Mouse (Mus musculus): ENCODE data around the gene Dst. TPM values are rescaled to one million over a fixed set of nuclear protein-coding genes. Genes with fewer than 3 reads are reported as not detected.

The Dst gene
- total and polyA plus RNA-seq, 3 experiments, result 0.83 to 1.1 TPM; not detected in 1

DNA sequence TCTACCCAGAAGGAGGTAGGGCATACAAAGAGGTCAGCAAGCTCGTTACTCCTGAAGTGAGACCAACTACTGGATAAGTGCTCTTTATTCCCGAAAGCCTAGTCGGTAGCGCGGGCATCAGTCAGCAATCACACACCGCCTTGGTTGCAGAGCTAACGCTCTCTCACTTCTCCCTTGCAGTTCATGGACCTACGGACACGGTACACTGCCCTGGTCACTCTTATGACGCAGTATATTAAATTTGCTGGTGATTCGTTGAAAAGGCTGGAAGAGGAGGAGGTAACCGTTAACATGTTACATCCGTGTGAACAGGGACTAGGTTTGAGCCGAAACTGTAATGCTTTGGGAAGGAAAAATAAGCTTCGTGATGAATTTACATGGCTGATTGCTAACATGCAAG, 266.5 kb downstream of the Dst start:
- ATAC-seq (ENCODE audit: extremely low read depth, insufficient number of reproducible peaks, low FRiP score, poor library complexity, severe bottlenecking) (no peak), DNase-seq (ENCODE audit: low spot score) (no peak)
- Histone ChIP-seq H3K27me3 (ENCODE audit: insufficient read depth, low read length) (peaks cover 3% of the 10 kb centered on the region; the same call in 1 of the 2 replicates), H3K36me3 (replicated peaks) (no peaks in the 10 kb centered on the region), H3K4me1 (ENCODE audit: insufficient read depth, low read depth, low read length) (no peaks in the 10 kb centered on the region), H3K9me3 (replicated peaks) (no peaks in the 10 kb centered on the region), H3K4me3 (ENCODE audit: low read depth, low read length) (no peak overlapping the region)
- TF ChIP-seq GATA1 (IDR thresholded peaks at IDR 0.05; ENCODE audit: borderline replicate concordance, low read length) (no peak), GATA2 (IDR thresholded peaks at IDR 0.05; ENCODE audit: borderline replicate concordance, low read depth, low read length) (no peak), CTCF (IDR thresholded peaks at IDR 0.05; ENCODE audit: low read depth, low read length) (no peak), TAL1 (conservative IDR thresholded peaks at IDR 0.05; ENCODE audit: low read depth, low read length) (no peak), POLR2AphosphoS5 (IDR thresholded peaks at IDR 0.05; ENCODE audit: insufficient replicate concordance, low read depth, low read length) (no peak)

DNA sequence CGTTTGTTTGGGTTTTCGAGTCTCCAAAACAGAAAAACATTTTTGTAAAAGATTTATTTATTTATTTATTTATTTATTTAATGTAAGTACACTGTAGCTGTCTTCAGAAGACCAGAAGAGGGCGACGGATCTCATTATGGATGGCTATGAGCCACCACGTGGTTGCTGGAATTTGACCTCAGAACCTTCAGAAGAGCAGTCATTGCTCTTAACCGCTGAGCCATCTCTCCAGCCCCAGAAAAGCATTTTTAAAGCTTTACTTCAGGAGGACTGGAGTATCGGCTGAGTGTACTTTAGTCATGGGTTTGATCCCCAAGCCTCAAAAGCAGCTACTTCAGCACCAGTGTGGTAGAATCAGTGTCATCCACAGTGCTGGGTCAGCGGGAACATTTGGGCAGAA, 266.9 kb downstream of the Dst start:
- Histone ChIP-seq H3K27me3 (ENCODE audit: insufficient read depth, low read length) (peaks cover 3% of the 10 kb centered on the region; the same call in 1 of the 2 replicates), H3K36me3 (replicated peaks) (no peaks in the 10 kb centered on the region), H3K4me1 (ENCODE audit: insufficient read depth, low read depth, low read length) (no peaks in the 10 kb centered on the region), H3K9me3 (replicated peaks) (no peaks in the 10 kb centered on the region), H3K4me3 (ENCODE audit: low read depth, low read length) (no peak overlapping the region)
- no peak for DNase-seq (ENCODE audit: low spot score)
- ATAC-seq (ENCODE audit: extremely low read depth, insufficient number of reproducible peaks, low FRiP score, poor library complexity, severe bottlenecking), result no peak
- TF ChIP-seq GATA2 (IDR thresholded peaks at IDR 0.05; ENCODE audit: borderline replicate concordance, low read depth, low read length) (no peak), POLR2AphosphoS5 (IDR thresholded peaks at IDR 0.05; ENCODE audit: insufficient replicate concordance, low read depth, low read length) (no peak), TAL1 (conservative IDR thresholded peaks at IDR 0.05; ENCODE audit: low read depth, low read length) (no peak), CTCF (IDR thresholded peaks at IDR 0.05; ENCODE audit: low read depth, low read length) (no peak), GATA1 (IDR thresholded peaks at IDR 0.05; ENCODE audit: borderline replicate concordance, low read length) (no peak)

DNA sequence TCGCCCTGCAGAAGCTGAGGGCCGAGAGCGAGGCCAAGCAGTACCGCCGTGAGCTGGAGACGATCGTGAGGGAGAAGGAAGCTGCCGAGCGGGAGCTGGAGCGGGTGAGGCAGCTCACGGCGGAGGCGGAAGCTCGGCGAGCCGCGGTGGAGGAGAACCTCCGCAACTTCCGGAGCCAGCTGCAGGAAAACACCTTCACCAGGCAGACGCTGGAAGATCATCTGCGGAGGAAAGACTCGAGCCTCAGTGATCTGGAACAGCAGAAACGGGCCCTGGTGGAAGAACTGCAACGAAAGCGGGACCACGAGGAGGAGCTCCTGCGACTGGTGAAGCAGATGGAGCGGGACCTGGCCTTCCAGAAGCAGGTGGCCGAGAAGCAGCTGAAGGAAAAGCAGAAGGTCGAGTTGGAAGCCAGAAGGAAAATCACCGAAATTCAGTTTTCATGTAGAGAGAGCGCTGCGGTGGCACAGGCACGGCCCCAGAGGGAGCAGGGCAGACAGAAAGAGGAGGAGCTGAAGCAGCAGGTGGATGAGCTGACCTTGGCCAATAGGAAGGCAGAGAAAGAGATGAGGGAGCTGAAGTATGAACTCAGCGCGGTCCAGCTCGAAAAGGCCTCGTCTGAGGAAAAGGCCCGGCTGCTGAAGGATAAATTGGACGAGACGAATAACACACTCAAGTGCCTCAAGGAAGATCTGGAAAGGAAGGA, 270.1 kb downstream of the Dst start:
- H3K4me3 ChIP-seq (ENCODE audit: low read depth, low read length), result no peak overlapping the region
- ATAC-seq (ENCODE audit: extremely low read depth, insufficient number of reproducible peaks, low FRiP score, poor library complexity, severe bottlenecking) (no peak), DNase-seq (ENCODE audit: low spot score) (no peak)
- no peaks in the 10 kb centered on the region for H3K36me3 ChIP-seq (replicated peaks)
- TF ChIP-seq POLR2AphosphoS5 (IDR thresholded peaks at IDR 0.05; ENCODE audit: insufficient replicate concordance, low read depth, low read length) (no peak), GATA2 (IDR thresholded peaks at IDR 0.05; ENCODE audit: borderline replicate concordance, low read depth, low read length) (no peak)
- H3K9me3 ChIP-seq (replicated peaks), result no peaks in the 10 kb centered on the region
- H3K27me3 ChIP-seq (ENCODE audit: insufficient read depth, low read length), result peaks cover 3% of the 10 kb centered on the region; the same call in 1 of the 2 replicates
- H3K4me1 ChIP-seq (ENCODE audit: insufficient read depth, low read depth, low read length), result no peaks in the 10 kb centered on the region

DNA sequence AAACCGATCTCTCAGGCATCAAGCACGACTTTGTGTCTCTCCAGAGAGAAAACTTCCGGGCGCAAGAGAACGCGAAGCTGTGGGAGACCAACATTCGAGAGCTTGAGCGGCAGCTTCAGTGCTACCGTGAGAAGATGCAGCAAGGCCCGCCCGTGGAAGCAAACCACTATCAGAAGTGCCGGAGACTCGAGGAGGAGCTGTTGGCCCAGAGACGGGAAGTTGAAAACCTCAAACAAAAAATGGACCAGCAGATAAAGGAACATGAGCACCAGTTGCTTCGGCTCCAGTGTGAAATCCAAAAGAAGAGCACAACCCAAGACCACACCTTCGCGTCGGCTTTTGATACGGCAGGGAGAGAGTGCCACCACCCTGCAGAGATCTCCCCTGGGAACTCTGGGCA, 271.7 kb downstream of the Dst start:
- no peak for TF ChIP-seq GATA1 (IDR thresholded peaks at IDR 0.05; ENCODE audit: borderline replicate concordance, low read length)
- TF ChIP-seq POLR2AphosphoS5 (IDR thresholded peaks at IDR 0.05; ENCODE audit: insufficient replicate concordance, low read depth, low read length), result no peak
- no peak for TF ChIP-seq TAL1 (conservative IDR thresholded peaks at IDR 0.05; ENCODE audit: low read depth, low read length)
- no peak for TF ChIP-seq GATA2 (IDR thresholded peaks at IDR 0.05; ENCODE audit: borderline replicate concordance, low read depth, low read length)
- no peak for TF ChIP-seq CTCF (IDR thresholded peaks at IDR 0.05; ENCODE audit: low read depth, low read length)
- Histone ChIP-seq H3K9me3 (replicated peaks) (no peaks in the 10 kb centered on the region), H3K4me3 (ENCODE audit: low read depth, low read length) (no peak overlapping the region), H3K27me3 (ENCODE audit: insufficient read depth, low read length) (peaks cover 3% of the 10 kb centered on the region; the same call in 1 of the 2 replicates), H3K4me1 (ENCODE audit: insufficient read depth, low read depth, low read length) (no peaks in the 10 kb centered on the region), H3K36me3 (replicated peaks) (no peaks in the 10 kb centered on the region)
- DNase-seq (ENCODE audit: low spot score) (no peak), ATAC-seq (ENCODE audit: extremely low read depth, insufficient number of reproducible peaks, low FRiP score, poor library complexity, severe bottlenecking) (no peak)

DNA sequence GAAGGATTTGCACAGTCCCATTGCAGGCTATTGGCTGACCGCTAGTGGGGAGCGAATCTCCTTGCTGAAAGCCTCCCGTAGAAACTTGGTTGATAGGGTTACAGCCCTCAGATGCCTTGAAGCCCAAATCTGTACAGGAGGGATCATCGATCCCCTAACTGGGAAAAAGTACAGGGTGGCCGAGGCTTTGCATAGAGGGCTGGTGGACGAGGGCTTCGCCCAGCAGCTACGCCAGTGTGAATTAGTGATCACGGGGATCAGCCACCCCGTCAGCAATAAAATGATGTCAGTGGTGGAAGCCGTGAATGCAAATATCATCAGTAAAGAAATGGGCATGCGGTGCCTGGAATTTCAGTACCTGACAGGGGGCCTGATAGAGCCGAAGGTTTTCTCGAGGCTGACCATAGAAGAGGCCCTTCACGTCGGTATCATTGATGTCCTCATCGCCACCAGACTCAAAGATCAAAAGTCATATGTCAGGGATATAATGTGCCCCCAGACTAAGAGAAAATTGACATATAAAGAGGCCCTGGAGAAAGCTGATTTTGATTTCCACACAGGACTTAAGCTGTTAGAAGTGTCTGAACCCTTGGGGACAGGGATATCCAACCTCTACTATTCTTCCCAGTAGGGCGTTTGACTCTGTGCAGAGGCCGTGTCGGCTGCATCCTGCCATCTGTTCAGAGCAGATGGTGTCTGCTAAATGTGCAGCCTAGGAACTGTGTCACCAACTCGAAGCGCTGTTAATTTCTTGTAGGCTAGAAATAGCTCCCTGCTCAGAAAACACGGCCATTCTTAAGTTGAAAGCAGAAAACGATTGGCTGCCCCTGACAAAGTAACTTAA, 274.6 kb downstream of the Dst start:
- no peak for DNase-seq (ENCODE audit: low spot score)
- no peaks in the 10 kb centered on the region for H3K36me3 ChIP-seq (replicated peaks)
- TF ChIP-seq GATA1 (IDR thresholded peaks at IDR 0.05; ENCODE audit: borderline replicate concordance, low read length), result no peak
- no peak for TF ChIP-seq CTCF (IDR thresholded peaks at IDR 0.05; ENCODE audit: low read depth, low read length)
- TF ChIP-seq TAL1 (conservative IDR thresholded peaks at IDR 0.05; ENCODE audit: low read depth, low read length), result no peak
- TF ChIP-seq GATA2 (IDR thresholded peaks at IDR 0.05; ENCODE audit: borderline replicate concordance, low read depth, low read length), result no peak
- TF ChIP-seq POLR2AphosphoS5 (IDR thresholded peaks at IDR 0.05; ENCODE audit: insufficient replicate concordance, low read depth, low read length), result no peak

DNA sequence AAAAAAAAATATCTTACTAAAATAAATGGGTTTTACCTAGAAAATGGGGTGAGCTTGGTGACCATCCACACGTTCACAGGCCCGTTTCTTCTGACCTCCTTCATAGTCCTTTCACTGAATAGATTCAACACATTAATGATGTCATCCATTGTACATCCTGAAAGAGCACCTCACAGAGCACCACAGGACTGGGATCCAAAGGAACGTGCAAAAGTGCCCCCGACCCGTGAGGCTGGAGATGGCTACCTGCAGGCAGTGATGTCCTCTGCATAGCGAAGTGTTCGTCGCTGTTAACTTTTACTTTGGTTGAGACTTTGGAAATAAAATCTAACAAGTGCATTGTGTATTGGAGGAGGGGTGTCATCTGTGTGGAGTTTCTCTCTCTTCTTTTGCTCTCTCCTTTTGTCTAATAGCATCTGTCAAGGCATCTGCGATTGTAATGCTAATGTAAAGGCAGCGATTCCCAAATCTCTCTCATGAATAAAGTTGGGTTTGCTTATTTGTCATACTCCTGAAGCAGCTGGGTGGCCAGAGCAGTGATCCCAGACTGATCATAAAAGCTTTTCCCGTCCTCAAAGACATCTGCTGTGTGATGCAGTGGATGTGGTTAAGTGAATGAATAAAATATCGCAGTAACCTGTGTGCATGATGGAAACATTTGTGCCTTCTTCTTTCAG, 275.4 kb downstream of the Dst start:
- Histone ChIP-seq H3K27me3 (ENCODE audit: insufficient read depth, low read length) (no peaks in the 10 kb centered on the region), H3K36me3 (replicated peaks) (no peaks in the 10 kb centered on the region), H3K4me1 (ENCODE audit: insufficient read depth, low read depth, low read length) (no peaks in the 10 kb centered on the region), H3K9me3 (replicated peaks) (no peaks in the 10 kb centered on the region), H3K4me3 (ENCODE audit: low read depth, low read length) (no peak overlapping the region)
- DNase-seq (ENCODE audit: low spot score), result no peak
- ATAC-seq (ENCODE audit: extremely low read depth, insufficient number of reproducible peaks, low FRiP score, poor library complexity, severe bottlenecking), result no peak
- TF ChIP-seq CTCF (IDR thresholded peaks at IDR 0.05; ENCODE audit: low read depth, low read length) (no peak), POLR2AphosphoS5 (IDR thresholded peaks at IDR 0.05; ENCODE audit: insufficient replicate concordance, low read depth, low read length) (no peak), TAL1 (conservative IDR thresholded peaks at IDR 0.05; ENCODE audit: low read depth, low read length) (no peak), GATA2 (IDR thresholded peaks at IDR 0.05; ENCODE audit: borderline replicate concordance, low read depth, low read length) (no peak)

More for the DNA sequence above, 274.6 kb downstream of the Dst start:
- Histone ChIP-seq H3K27me3 (ENCODE audit: insufficient read depth, low read length) (peaks cover 3% of the 10 kb centered on the region; the same call in 1 of the 2 replicates), H3K4me3 (ENCODE audit: low read depth, low read length) (no peak overlapping the region), H3K4me1 (ENCODE audit: insufficient read depth, low read depth, low read length) (no peaks in the 10 kb centered on the region), H3K9me3 (replicated peaks) (no peaks in the 10 kb centered on the region)
- ATAC-seq (ENCODE audit: extremely low read depth, insufficient number of reproducible peaks, low FRiP score, poor library complexity, severe bottlenecking), result no peak
